Mouse (Mus musculus): ENCODE measurements around the gene Ly6g6d. TPM values are rescaled to one million over a fixed set of nuclear protein-coding genes. Genes with fewer than 3 reads are reported as not detected.

Ly6g6d gene
- total RNA-seq, 1 experiment = 1.6 TPM

GRCm38 (mm10) chr17:35026206-35026605, 51.7 kb downstream of the Ly6g6d start:
- H3K27ac ChIP-seq (ENCODE audit: insufficient read depth, low read depth, low read length, poor library complexity, severe bottlenecking) = no peak overlapping the region
- H3K36me3 ChIP-seq (ENCODE audit: control insufficient read depth, insufficient read depth, low read length, poor library complexity, severe bottlenecking) = no peaks in the 10 kb centered on the region
- no peak overlapping the region for H3K9ac ChIP-seq (ENCODE audit: insufficient read depth, low read depth, low read length, poor library complexity, severe bottlenecking)
- no peak for DNase-seq (ENCODE audit: low read depth, low spot score)
- no peak for TF ChIP-seq ZNF384 (IDR thresholded peaks at IDR 0.05; ENCODE audit: low read depth, low read length)
- TF ChIP-seq CHD2 (IDR thresholded peaks at IDR 0.05; ENCODE audit: low read depth, low read length) = no peak
- no peak for TF ChIP-seq HCFC1 (IDR thresholded peaks at IDR 0.05; ENCODE audit: borderline replicate concordance, insufficient read depth, low read length)
- TF ChIP-seq MAFK (IDR thresholded peaks at IDR 0.05; ENCODE audit: insufficient read depth, low read depth, low read length) = no peak
- no peak for TF ChIP-seq ZC3H11A (IDR thresholded peaks at IDR 0.05; ENCODE audit: borderline replicate concordance, low read depth, low read length)
- no peak overlapping the region for H3K4me3 ChIP-seq (ENCODE audit: insufficient read depth in 1 of 2, low read depth in 1 of 2, low read length in 2 of 2, poor library complexity in 1 of 2, severe bottlenecking in 1 of 2)
- no peaks in the 10 kb centered on the region for H3K9me3 ChIP-seq (ENCODE audit: control insufficient read depth, insufficient read depth, low read depth, low read length)
- peaks cover 2 to 35% of the 10 kb centered on the region in 2 experiments; a peak in 3 of 4 replicates for H3K4me1 ChIP-seq (ENCODE audit: control insufficient read depth in 2 of 2, insufficient read depth in 2 of 2, low read length in 2 of 2, poor library complexity in 1 of 2)
- in situ Hi-C loops (cut with MboI; ENCODE audit: low sequenced_read_pairs in 2 of 2, unreplicated experiment in 2 of 2) = no loop called here

DNA sequence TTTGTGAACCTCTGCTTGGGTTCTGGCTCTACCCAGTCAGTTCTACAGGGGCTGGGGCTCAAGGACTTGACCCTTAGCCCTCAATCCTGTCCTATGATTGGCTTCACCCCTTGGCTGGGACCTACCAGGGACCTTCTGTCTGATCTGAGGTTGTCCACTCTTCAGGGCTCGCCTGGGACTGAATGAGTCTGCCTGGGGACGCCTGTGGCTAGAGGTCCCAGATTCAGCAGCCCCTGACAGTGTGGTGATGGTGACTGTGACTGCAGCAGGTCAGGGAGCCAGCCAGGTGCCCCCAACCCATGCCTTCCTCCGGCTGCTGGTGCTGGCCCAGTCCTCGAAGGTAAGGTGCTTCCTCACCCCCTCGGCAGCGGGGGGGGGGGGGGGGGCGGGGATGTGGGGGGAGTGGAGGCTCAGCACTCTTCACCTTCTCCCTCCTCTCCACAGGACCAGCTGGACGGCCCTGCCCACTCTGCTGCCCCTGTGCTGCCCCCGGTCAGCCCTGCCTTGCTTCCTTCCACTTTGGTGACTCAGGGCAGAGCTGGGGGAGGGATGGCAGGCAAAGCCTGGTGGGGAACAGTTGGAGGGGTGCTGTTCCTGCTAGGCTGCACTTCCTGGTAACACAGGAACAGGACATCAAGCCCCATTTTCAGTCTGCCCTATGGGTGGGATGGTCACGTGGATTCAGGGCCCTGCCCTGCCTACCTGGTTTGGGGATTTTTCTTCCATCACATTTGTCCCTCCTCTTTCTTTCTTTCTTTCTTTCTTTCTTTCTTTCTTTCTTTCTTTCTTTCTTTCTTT, 53.0 kb downstream of the Ly6g6d start:
- Histone ChIP-seq H3K36me3 (ENCODE audit: control insufficient read depth, insufficient read depth, low read length, poor library complexity, severe bottlenecking) (no peaks in the 10 kb centered on the region), H3K27ac (ENCODE audit: insufficient read depth, low read depth, low read length, poor library complexity, severe bottlenecking) (no peak overlapping the region), H3K4me1 (ENCODE audit: control insufficient read depth in 2 of 2, insufficient read depth in 2 of 2, low read length in 2 of 2, poor library complexity in 1 of 2) (peaks cover 2 to 28% of the 10 kb centered on the region in 2 experiments; a peak in 3 of 4 replicates), H3K9me3 (ENCODE audit: control insufficient read depth, insufficient read depth, low read depth, low read length) (no peaks in the 10 kb centered on the region), H3K9ac (ENCODE audit: insufficient read depth, low read depth, low read length, poor library complexity, severe bottlenecking) (no peak overlapping the region), H3K4me3 (ENCODE audit: insufficient read depth in 1 of 2, low read depth in 1 of 2, low read length in 2 of 2, poor library complexity in 1 of 2, severe bottlenecking in 1 of 2) (no peak overlapping the region)
- no peak for DNase-seq (ENCODE audit: low read depth, low spot score)
- TF ChIP-seq ZC3H11A (IDR thresholded peaks at IDR 0.05; ENCODE audit: borderline replicate concordance, low read depth, low read length) (no peak), HCFC1 (IDR thresholded peaks at IDR 0.05; ENCODE audit: borderline replicate concordance, insufficient read depth, low read length) (no peak), CHD2 (IDR thresholded peaks at IDR 0.05; ENCODE audit: low read depth, low read length) (no peak), MAFK (IDR thresholded peaks at IDR 0.05; ENCODE audit: insufficient read depth, low read depth, low read length) (no peak), ZNF384 (IDR thresholded peaks at IDR 0.05; ENCODE audit: low read depth, low read length) (no peak)
- in situ Hi-C loops (cut with MboI; ENCODE audit: low sequenced_read_pairs in 2 of 2, unreplicated experiment in 2 of 2) = loop anchor here in 1 of 2 experiments (25.0 kb wide), 1 partner anchor 87 kb away; the partner anchor contains the start of genes Csnk2b, Gpank1, Ly6g5b and Ly6g5c

DNA sequence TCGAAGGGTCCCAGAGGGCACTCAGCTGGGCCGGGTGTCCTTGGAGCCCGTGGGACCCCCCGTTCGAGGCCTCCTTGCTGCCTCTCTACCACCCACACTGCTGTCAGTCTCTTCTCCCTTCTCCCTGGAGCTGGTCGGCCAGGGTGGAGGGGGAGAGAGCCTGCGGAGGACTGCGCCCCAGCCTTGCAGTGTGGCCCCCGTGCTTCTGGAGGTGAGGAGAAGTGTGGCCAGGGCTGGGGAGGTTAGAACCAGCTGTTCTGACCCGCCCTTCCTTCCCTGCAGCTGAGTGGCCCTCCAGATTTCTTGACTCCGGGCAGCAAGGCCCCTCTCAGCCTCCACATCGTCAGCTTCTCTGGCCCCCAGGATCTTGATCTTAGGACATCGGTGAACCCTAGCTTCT, 53.6 kb downstream of the Ly6g6d start:
- Histone ChIP-seq H3K27ac (ENCODE audit: insufficient read depth, low read depth, low read length, poor library complexity, severe bottlenecking) (no peak overlapping the region), H3K9me3 (ENCODE audit: control insufficient read depth, insufficient read depth, low read depth, low read length) (no peaks in the 10 kb centered on the region), H3K36me3 (ENCODE audit: control insufficient read depth, insufficient read depth, low read length, poor library complexity, severe bottlenecking) (no peaks in the 10 kb centered on the region), H3K4me1 (ENCODE audit: control insufficient read depth in 2 of 2, insufficient read depth in 2 of 2, low read length in 2 of 2, poor library complexity in 1 of 2) (peaks cover 2 to 26% of the 10 kb centered on the region in 2 experiments; a peak in 3 of 4 replicates), H3K4me3 (ENCODE audit: insufficient read depth in 1 of 2, low read depth in 1 of 2, low read length in 2 of 2, poor library complexity in 1 of 2, severe bottlenecking in 1 of 2) (no peak overlapping the region), H3K9ac (ENCODE audit: insufficient read depth, low read depth, low read length, poor library complexity, severe bottlenecking) (no peak overlapping the region)
- in situ Hi-C loops (cut with MboI; ENCODE audit: low sequenced_read_pairs in 2 of 2, unreplicated experiment in 2 of 2) = loop anchor here in 1 of 2 experiments (25.0 kb wide), 1 partner anchor 88 kb away; the partner anchor contains the start of genes Csnk2b, Gpank1, Ly6g5b and Ly6g5c
- TF ChIP-seq MAFK (IDR thresholded peaks at IDR 0.05; ENCODE audit: insufficient read depth, low read depth, low read length) (no peak), ZNF384 (IDR thresholded peaks at IDR 0.05; ENCODE audit: low read depth, low read length) (no peak), ZC3H11A (IDR thresholded peaks at IDR 0.05; ENCODE audit: borderline replicate concordance, low read depth, low read length) (no peak)
- DNase-seq (ENCODE audit: low read depth, low spot score) = no peak

- no peaks in the 10 kb centered on the region for H3K36me3 ChIP-seq (ENCODE audit: control insufficient read depth, insufficient read depth, low read length, poor library complexity, severe bottlenecking)
- H3K4me1 ChIP-seq (ENCODE audit: control insufficient read depth in 2 of 2, insufficient read depth in 2 of 2, low read length in 2 of 2, poor library complexity in 1 of 2) = peaks cover 2 to 24% of the 10 kb centered on the region in 2 experiments; a peak in 3 of 4 replicates
- in situ Hi-C loops (cut with MboI; ENCODE audit: low sequenced_read_pairs in 2 of 2, unreplicated experiment in 2 of 2) = loop anchor here in 1 of 2 experiments (25.0 kb wide), 1 partner anchor 89 kb away; the partner anchor contains the start of genes Csnk2b, Gpank1, Ly6g5b and Ly6g5c
- H3K9ac ChIP-seq (ENCODE audit: insufficient read depth, low read depth, low read length, poor library complexity, severe bottlenecking) = no peak overlapping the region
- TF ChIP-seq CHD2 (IDR thresholded peaks at IDR 0.05; ENCODE audit: low read depth, low read length) (no peak), MAFK (IDR thresholded peaks at IDR 0.05; ENCODE audit: insufficient read depth, low read depth, low read length) (no peak), HCFC1 (IDR thresholded peaks at IDR 0.05; ENCODE audit: borderline replicate concordance, insufficient read depth, low read length) (no peak), ZC3H11A (IDR thresholded peaks at IDR 0.05; ENCODE audit: borderline replicate concordance, low read depth, low read length) (no peak), ZNF384 (IDR thresholded peaks at IDR 0.05; ENCODE audit: low read depth, low read length) (no peak)
- H3K27ac ChIP-seq (ENCODE audit: insufficient read depth, low read depth, low read length, poor library complexity, severe bottlenecking) = no peak overlapping the region
- H3K9me3 ChIP-seq (ENCODE audit: control insufficient read depth, insufficient read depth, low read depth, low read length) = no peaks in the 10 kb centered on the region
- H3K4me3 ChIP-seq (ENCODE audit: insufficient read depth in 1 of 2, low read depth in 1 of 2, low read length in 2 of 2, poor library complexity in 1 of 2, severe bottlenecking in 1 of 2) = no peak overlapping the region
- DNase-seq (ENCODE audit: low read depth, low spot score) = no peak
These were observed 54.1 kb downstream of the Ly6g6d start for GRCm38 (mm10) chr17:35023756-35024155.
